Mouse (Mus musculus) lung, adult 2 months (tissue): ENCODE results near the gene Mb21d2.

Source experiments
- CTCF ChIP-seq: fragments of 200-500 bp; IDR thresholded peaks from 2 replicates; pipeline ENCODE4 v1.5.1; 2011; ENCODE audit warnings: mild to moderate bottlenecking, low read length, control low read depth; ENCODE audit not compliant: insufficient read depth
- POLR2A ChIP-seq: fragments of 200-500 bp; IDR thresholded peaks from 2 replicates; pipeline ENCODE4 v1.6.1; 2011; ENCODE audit warnings: low read depth, mild to moderate bottlenecking, control low read depth, low read length, borderline replicate concordance; ENCODE audit errors: extremely low read depth

DNA sequence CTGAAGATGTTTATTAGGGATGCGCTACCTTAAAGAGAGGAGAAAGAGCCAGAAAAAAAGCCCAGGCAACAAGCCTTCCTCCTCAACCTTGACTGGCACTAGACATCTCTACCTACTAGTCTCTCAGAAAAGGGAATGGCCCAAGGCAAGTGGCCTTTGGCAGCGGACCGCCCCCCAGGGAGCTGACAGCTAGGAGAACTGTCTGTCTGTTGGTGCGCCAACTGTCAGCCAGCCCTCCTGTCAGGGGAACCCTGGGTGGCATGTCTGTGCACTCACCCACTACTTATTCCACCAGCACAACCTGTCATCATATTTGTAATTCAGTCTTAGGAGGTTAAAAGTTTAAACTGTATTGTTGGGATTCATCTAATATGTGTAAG is 30.3 kb downstream of the Mb21d2 start:
- TF ChIP-seq POLR2A (no peak), CTCF (no peak)
